Mouse (Mus musculus): Measurements from ENCODE around the gene Krba1. TPM values are rescaled to one million over a fixed set of nuclear protein-coding genes. Genes with fewer than 3 reads are reported as not detected.
A peak's percentile ranks its signal among the peaks of the same experiment; 100 is the strongest.

The Krba1 gene
- 1.3 TPM in 1 of 2 replicates, not detected in the other for total RNA-seq (2015; ENCODE audit: low replicate concordance)
- total RNA-seq (2017; ENCODE audit: low replicate concordance) = 1.7 and 2.2 TPM in 2 replicates

DNA sequence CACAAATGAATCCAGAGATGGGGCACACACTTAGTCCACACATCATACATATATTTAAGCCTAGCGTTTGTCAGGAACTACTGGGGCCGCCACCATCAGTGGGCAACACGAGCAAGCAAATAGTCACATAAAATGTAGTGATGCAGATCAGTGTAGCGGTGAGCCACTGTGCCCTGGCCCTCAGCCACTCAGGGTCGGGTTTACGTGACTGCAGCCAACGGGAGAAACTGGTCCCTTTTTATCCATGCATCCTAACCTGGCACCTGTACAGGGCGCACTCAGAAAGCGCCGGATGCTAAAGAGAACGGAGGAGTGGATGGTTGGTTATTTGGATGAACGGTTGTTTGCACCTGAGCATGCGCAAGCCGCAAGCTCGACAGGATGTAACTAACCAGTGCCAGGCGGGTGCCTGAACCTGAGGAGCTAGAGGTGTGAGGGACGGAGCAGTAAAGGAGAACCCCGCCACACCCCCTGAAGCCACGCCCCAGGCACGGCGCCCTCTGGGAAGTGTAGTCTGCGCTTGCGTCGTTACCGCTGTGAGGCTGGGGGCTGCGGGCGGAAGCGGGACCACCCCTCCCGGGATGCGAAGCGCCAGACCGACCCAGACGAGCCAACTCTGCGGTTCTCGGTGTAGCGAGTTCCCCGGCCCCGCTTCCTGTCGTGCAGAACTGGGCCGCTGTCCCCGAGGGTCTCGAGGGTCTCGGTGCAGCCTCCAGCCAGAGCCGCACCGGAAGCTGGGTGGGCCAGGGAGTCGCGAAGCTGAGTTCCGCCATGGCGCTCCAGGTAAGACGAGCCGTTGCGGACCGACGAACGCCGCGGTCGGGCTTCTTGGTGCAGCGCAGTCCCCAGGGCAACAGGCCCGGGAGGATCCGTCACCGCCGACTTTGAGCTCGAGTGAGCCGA lies at the start of gene Krba1:
Gene Krba1, plus strand, starts transcription at position 482 of the 903 bp plus-strand sequence.
- ATAC-seq (replicated peaks; ENCODE audit: low FRiP score, poor library complexity, severe bottlenecking) = peak; percentile 46

DNA sequence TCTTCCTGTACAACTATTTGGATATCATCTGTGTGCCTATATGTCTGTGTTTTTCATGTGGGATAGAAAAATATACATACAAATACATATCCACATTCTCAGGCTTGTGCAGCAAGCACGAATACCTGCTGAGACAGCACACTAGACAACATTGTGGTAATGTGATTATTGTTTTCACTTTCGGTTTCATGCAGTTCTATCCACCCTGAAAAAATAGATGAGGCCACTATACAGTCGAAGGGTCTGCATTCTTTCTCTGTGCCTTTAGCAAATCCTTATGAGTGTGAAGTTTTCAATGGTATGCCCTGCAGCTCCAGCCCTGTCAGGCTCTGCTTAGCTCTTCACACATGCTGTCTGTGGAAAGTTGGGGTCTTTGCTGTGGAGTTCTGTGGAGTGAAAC lies 36.5 kb upstream of the Krba1 start:
- ATAC-seq (replicated peaks; ENCODE audit: low FRiP score, poor library complexity, severe bottlenecking) = no peak

DNA sequence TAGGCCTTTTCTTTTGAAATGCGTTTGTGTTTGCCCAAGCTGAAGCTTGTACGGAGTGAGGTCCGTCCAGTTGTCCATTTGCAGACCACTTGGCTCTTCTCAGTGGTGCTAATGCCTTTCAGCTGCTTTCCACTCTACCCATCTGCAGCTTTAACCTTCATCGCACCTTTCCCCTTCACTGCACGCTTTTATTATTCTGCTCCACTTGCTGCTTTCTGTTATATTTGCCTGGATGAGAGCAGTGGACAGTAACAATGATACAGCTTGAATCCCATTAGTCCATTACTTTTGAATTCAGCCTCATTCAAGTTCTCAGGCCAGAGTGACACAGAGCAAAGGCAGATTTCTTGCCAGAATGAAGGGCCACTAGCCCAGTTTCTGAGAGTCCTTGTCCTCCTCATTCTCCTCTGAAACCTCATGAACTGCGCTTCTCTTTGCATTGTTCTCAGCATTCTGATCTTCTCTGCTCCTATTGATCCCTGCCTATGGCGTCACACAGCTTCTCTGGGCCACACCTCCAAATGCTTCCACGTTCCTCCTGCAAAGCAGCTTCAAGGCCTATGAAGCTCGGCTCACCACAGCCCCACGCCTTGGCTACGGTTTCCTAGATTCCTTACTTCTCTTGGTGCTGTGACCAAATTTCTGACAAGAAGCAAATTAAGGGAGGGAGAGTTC lies 28.9 kb upstream of the Krba1 start:
- ATAC-seq (replicated peaks; ENCODE audit: low FRiP score, poor library complexity, severe bottlenecking) = no peak

DNA sequence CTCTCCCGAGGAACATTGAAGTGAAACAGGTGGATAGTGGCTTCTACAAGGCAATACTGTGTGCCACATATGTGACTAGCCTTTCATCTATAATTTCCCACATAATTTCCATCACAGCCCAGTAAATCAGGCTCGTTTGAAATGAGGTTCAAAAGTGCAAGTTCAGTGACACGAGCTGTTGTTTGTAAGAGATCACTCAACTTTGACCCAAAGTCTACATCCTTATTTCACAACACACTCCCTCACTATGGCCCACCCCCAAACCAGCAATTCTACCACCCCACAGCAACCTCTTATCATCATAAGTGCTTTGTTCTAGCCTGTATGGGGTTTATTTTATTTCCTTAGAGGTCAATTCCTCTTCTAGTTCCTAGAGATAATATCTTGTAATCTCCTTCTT lies 7.2 kb upstream of the Krba1 start:
- no peak for ATAC-seq (replicated peaks; ENCODE audit: low FRiP score, poor library complexity, severe bottlenecking)

DNA sequence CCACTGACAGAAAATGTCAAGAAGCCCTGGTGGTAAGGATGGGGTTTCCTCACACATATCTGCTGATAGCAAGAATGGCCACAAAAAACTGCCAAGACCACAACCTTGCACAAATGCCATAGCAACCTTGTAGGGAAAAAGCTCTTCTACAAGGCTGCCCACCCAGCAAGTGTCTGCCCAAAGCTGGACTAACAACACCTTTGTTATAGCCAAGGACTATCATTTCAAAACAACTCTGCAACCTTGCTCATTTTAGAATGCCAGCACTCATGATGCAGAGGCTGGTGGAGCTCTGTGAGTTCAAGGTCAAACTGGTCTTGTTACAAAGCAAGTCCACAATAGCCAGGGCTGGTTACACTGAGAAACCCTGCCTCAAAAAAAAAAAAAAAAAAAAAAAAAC lies 1.6 kb upstream of the Krba1 start:
- ATAC-seq (replicated peaks; ENCODE audit: low FRiP score, poor library complexity, severe bottlenecking) = no peak

DNA sequence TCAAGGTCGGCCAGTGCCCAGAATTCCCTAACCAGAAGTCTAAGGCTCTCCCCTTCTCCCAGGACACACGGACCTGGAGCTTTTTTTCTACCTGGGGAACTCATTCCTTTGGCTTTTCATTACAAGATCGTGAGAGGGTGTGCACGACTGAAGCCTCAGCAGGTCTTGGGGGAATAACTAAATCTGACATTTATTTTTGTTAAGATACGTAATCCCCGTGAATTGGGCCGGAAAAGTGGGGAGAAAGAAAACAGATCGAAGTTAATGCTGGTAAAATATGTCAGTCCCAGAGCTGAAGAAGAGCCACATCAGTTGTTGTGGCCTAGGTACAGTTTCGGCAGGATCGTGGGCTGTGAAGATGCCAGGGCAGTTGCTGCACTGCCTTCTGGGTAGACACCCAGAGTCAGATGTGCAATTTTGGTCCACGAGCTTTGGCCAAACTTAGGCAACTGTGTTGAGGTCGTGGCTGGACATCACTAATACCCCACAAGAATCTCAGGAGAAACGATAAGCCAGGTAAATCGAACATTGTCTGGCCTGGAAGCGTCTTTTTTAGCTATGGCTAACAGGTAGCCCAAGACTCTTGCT lies 716 bp downstream of the Krba1 start:
- no peak for ATAC-seq (replicated peaks; ENCODE audit: low FRiP score, poor library complexity, severe bottlenecking)

DNA sequence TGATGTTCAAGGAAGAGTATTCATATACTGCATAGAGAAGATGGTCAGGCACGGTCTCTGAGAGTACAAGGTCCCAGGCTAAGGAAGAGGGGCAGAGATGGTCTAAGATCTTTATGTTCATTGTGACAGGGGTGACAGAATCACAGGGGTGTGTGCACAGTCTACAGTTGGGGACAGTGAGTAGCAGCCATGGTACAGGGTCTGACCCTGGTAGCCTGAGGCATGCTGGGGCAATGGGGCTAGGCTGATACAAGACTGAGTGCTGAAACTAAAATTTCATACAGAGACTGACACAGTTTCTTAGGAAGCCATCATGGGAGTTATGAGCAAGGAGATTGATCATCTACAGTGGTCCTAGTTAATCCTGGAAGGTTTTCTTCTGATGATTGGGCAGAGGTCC lies 1.3 kb downstream of the Krba1 start:
- no peak for ATAC-seq (replicated peaks; ENCODE audit: low FRiP score, poor library complexity, severe bottlenecking)

DNA sequence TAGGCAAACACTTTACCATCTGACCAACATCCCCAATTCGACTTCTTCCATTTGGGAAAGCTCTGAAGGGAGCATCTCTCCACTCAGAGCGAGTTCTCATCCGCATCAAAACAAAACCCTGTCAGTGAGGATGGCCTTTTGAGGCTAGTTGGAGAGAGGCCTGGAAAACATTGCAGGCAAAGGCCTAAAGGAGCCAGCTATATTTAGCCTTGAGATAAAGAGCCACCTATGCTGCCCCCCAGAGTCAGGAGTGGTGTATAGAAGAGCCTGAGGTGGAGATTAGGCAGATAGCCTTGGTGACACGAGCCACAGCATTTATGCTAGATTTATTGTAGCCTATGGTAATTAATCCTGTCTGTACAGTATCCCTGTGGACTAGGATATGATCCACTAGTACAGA lies 1.9 kb downstream of the Krba1 start:
- ATAC-seq (replicated peaks; ENCODE audit: low FRiP score, poor library complexity, severe bottlenecking) = no peak

DNA sequence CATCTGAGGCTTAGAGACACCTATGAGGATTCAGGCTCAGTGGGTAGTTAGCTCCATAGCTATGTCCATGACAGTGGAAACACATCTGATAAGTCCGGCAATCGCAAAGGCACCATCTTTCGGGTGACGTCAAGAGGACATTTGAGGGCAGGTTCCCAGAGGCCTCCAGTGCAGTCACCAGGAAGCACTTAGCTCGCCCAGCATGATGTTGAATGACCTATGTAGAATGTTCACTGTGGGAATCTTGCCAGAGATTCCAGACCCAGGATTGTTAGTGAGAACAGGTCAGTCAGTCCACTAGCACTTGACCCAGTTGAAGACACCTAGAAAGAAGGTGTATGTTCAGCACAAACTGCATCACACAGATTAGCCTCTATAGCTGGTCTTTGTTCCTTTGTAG lies 4.5 kb downstream of the Krba1 start:
- ATAC-seq (replicated peaks; ENCODE audit: low FRiP score, poor library complexity, severe bottlenecking) = no peak

DNA sequence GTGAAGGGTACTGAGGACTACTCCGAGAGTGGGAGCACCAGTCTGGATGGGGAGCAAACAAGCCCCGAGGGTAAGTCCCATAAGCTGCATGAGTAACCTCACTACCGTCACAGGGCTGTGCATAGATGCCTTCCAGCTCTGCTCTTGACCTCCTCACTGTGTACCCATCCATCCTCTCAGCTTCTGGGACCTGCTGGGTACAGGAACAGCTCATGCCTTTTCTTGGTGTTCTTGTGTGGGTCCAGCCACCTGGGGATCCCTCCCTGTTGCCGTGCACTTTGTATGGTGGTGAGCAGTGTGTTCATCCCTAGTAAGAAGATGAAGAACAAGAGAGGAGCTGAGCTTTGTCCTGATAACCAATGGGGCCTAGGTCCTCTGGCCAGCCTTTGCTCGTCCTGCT lies 8.7 kb downstream of the Krba1 start:
- no peak for ATAC-seq (replicated peaks; ENCODE audit: low FRiP score, poor library complexity, severe bottlenecking)

DNA sequence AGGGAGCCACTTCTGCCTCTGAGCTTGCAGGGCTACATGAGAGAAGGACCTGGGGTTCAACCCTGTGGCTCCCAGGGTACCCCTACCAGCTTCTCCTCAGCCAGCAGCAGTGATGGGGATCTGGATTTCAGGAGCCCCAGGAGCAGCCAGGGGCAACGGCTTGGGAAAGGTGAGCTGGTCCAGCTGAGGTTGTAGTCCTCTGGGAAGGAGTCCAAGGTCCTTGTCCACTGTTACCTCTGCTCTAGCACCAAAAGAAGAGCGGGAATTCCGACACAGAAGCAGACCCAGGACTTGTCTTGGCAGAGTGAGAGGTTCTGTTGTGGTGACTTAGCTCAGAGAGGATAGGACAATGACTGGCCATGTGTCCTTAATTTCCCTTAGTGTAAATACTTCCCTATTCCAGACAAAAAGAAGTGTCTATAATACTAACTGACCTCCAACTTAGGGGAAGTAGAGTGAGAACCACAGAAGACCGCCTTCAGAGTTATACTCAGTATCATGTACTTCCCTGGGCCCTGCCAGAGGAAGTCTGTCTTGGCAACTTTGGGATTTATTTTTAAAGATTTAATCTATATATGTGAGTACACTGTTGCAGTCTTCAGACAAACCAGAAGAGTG lies 14.4 kb downstream of the Krba1 start:
- ATAC-seq (replicated peaks; ENCODE audit: low FRiP score, poor library complexity, severe bottlenecking) = no peak

DNA sequence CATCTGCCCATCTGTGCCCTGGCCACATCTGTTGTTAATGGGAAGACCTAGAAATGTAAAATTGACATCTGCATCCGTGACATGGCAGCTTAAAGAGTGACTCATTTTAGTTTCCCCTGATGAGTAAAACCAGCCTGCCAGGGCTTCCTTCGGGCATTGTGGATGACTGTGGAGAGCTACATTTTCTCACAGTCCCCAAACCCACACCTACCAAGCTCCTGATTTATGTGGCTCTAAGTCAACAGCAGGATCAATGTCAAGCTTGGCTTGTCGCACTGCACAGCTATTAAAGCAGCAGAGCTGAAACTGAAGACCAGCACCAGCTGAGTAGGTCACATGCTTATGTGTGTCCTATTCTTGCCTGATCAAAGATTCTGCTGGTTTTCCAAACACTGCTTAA lies 15.2 kb downstream of the Krba1 start:
- ATAC-seq (replicated peaks; ENCODE audit: low FRiP score, poor library complexity, severe bottlenecking) = no peak

DNA sequence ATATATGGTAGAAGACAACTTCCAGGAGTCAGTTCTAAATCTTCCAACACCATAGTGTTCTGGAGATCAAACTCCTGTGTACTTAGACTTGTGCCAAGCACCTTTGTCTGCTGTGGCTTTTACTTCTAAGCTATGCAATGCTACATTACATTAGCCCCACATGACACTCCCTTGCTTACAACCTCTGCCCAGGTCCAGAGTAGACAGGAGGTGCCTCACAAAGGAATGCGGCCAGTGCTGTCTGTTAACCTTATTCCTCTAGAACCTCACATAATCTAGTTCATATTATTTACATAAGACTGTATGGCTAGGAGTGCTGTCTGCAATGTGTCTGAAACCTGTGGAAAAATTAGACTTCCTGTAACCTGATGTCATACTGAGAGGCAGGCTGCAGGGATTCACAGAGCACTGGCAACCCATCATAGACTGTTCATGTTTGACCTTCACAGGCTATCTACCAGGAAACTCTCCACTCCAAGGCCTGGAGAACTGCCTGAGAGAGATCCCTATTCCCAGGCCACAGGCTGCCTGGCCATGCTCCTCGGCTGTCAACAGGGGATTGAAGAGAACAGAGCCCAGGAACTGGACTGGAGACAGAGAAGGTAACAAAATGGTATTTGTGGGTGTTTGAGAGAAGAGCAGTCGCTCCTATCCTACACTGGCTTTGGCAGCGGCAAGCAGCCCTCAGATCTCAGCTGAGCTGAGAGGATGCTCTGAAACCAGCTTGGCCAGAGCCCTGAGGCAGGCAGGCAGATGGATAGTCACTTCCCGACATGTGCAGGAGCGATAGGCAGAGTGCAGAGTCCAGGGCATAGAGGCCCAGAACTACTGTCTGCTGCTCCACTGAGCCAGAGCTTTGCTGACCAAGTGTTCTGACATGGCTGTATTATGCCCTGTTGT lies 16.1 kb downstream of the Krba1 start:
- ATAC-seq (replicated peaks; ENCODE audit: low FRiP score, poor library complexity, severe bottlenecking) = no peak

DNA sequence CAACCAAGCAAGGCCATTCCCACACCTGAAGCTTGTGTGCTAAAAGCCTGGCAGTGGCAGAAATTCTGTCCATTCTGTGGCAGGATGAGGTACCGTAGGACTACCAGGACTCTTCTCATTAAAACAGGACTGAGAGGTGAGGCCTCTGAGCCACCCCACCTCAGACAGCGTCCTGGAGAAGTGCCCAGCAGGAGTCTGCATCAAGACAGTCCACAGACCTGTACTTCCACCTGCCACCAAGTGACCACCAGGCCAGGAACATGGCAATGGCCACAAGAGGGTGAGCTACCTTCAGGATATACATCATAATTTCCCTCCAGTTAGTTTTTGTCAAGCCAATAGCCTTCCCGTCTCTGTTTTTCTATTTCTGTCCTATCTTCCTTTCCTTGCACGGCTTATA lies 16.8 kb downstream of the Krba1 start:
- no peak for ATAC-seq (replicated peaks; ENCODE audit: low FRiP score, poor library complexity, severe bottlenecking)

DNA sequence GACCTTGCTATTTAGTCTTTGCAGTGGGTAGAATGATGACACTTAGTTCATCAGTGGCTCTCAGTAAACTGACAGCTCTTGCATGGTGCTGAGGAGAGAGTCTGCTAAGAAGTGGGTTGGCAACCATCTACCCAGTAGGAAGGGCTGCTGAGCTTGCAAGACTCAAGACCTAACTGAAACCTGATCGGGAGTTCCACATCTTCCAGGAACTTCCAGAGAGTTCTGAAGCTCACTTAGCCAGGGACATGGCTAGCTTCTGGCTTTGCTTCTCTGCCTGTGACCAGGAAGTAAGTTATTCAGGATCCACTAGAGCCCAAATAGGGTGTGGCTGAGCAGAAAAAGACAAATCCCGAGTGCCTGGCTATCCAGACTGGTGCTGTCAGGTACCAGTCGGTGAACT lies 17.3 kb downstream of the Krba1 start:
- ATAC-seq (replicated peaks; ENCODE audit: low FRiP score, poor library complexity, severe bottlenecking) = no peak

DNA sequence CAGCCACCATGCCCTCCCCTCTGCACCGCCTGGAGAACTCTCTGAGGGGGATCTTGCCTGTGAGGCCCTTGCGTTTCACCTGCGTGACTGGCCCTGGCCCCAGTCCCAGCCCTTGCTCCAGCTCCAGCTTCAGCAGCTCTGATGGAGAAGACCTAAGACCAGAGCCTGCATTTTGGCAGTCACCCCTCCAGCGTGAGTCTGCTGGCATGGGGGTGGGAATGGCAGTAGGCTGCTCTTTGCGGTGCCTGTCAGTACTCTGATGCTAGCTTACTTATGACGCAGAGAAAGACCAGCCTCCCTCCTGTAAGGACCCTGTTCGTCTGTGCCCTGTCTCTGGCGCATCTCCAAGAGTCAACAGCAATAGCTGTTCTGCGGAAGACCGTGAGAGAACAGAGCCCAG lies 17.7 kb downstream of the Krba1 start:
- ATAC-seq (replicated peaks; ENCODE audit: low FRiP score, poor library complexity, severe bottlenecking) = no peak

DNA sequence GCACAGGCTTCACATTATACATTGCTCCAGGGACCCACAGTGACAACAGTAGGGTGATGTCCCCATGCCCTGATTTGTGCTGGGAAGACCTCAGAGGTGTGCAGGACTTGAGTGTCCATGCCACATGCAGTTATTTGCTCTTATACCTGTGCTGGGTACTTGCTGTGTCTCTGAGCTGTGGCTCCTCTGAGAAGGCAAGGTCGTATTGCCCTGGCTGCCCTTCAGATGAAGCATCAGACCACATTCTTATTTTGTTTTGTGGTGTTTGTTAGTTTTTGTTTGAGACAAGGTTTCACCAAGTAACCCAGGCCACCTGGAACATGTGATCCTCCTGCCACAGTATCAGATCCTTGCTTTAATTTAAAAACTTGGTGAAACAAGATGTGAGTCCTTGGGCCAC lies 19.5 kb downstream of the Krba1 start:
- ATAC-seq (replicated peaks; ENCODE audit: low FRiP score, poor library complexity, severe bottlenecking) = no peak

DNA sequence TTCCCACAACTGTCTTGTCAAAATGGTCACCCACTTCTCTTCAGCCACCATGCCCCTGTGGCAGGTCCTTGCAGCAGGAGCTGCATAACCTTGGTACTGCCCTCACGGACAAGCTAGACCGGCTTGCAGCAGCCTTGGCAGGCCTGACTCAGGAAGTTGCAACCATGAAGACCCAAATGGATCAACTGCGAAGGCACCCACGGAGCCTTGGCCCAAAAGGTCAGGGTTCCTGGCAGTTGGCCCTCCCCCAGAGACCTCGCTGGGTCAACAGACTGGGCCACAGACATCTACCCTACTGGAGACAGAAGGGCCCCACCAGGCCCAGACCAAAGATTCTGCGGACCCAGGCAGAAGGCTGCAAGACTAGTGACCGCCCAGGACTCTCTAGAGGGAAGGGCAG lies 20.2 kb downstream of the Krba1 start:
- ATAC-seq (replicated peaks; ENCODE audit: low FRiP score, poor library complexity, severe bottlenecking) = no peak

DNA sequence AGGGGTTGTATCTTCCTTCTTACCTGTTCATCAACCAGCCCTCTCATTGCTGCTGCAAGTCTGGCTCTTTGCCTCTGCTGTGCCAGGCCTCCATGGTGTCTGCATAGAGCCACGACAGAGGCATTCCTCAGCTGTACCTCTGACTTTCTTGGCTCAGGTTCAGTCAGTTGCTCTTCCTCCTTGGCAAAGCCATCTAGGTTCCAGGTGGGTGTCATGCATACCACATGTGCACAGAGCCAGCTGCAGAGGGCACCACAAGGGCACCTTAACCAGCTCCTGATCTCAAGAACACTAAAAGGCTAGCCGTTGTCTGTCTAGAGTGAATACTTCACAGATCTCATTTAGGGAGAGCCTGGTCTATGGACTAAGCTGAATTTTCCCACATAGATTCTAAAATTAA lies 21.1 kb downstream of the Krba1 start:
- no peak for ATAC-seq (replicated peaks; ENCODE audit: low FRiP score, poor library complexity, severe bottlenecking)

Measured in erythroid progenitor cell, adult 5-6 weeks (primary cell).